Mouse (Mus musculus) gastrocnemius, postnatal 25 days (tissue): ENCODE measurements around the gene Zfp1. TPM values are rescaled to one million over a fixed set of nuclear protein-coding genes. Genes with fewer than 3 reads are reported as not detected.
A peak's percentile ranks its signal among the peaks of the same experiment; 100 is the strongest.
"Not testable (repeated sequence)": the region's sequence is repeated elsewhere in the genome, so short reads cannot be mapped to it uniquely, and the experiment has no call there.

ENCODE experiments used
- DNase-seq: peaks from one replicate; pipeline ENCODE4 v3.0.0; 2022
- total RNA-seq, 2 experiments: library from RNA; stranded (reverse); gene quantifications; 1 replicate in 1 of 2; 2 replicates in 1 of 2; pipeline ENCODE4 v1.2.3; 2021

Gene Zfp1
- total RNA-seq, 2 experiments from 2014 or later, result 5.3 to 6.8 TPM

DNA sequence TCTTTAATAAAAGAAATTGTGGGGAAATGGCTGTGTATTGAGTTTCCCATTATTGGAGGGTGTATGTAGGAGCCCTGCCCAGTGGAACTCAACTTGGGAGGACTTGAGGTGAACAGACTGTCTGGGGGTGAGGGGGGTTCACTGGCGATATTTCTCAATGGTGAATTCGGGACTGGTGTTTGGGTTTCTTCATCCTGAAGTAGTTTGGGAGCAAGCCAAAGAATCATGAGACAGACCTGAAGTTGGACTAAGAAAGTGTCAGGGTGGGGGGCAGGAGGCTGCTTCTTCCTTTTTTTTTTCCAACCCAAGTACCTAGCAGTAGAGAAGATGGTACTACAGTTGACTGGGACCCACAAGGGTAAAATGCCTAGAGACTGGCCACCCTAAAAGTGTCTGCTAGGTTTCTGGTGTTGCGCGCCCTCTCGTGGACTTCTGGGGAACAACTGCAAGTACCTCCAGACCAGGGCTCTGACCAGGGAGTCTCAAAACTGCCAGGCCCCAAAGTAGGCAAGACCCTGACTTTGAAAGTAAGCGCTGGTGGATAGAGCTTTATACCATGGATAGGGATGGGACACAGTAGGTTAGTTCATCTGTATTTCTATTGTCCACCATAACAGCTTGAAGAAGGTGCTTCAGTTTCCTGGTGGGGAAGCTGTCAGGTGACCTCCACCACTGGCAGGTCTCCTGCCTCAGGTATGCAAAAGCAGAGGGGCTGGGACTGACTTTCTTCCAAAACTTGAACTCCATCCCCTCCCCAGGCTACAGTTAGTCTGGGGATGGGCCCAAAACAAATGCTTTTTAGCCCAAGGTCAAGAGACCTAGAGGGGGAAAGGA, 17.3 kb upstream of the Zfp1 start:
- DNase-seq, result peak; percentile 61

- DNase-seq, result no peak
Measured at GRCm38 (mm10) chr8:111626528-111626820, 16.7 kb upstream of the Zfp1 start.

DNA sequence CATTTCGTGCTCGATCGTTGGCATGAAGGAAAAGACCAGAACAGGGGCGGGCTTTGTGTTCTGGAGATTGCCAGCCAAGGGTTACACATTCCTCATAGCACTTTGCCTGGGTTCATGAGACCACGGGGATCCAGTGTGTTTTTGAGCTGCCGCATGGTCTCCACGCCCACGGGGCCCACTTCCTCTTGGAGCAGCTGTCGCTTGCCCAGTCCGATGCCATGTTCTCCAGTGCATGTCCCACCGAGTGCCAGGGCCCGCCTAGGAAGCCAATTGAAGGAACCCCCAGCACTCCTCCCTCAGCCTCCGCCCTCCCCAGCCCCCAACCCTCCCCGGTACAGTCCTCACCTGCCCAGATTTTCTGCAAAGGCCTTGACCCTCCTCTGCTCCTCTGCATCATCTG, 16.3 kb upstream of the Zfp1 start:
- DNase-seq, result no peak

DNA sequence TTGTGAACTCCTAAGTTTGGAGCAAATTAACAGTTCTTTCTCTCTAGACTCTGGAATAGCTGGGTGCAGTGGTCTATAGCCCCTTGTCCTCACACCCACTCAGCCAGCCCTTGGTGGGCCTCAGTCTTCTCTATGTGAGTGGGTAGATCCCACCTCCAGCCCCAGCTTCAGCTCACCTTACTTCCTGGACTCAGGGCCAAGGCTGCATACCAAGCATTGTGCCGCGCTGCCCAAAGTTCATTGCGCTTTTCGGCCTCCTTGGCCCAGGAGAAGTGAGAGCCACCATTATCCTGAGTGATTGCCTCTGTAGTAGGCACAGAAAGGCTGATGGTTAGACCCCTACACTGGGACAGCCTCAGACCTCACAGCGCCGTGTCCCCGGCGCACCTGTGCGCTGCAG, 15.3 kb upstream of the Zfp1 start:
- DNase-seq, result no peak

DNA sequence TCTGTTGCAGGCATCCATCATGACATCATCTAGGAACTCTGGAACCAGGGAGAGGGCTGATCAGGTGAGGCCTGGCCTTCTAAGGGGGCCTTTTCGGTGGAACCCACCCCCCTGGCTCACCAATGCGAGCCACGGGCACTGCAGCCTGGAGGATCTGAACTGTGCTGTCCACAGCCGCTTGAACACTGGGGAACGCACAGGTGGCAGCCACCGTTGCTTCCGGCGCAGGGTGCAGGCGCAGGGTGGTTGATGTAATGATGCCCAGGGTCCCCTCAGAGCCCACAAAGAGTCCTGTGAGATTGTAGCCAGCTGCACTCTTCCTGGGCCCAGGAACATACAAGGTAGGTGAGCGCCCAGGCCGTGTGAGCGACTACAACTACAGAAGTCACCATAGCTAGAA, 14.8 kb upstream of the Zfp1 start:
- no peak for DNase-seq

DNA sequence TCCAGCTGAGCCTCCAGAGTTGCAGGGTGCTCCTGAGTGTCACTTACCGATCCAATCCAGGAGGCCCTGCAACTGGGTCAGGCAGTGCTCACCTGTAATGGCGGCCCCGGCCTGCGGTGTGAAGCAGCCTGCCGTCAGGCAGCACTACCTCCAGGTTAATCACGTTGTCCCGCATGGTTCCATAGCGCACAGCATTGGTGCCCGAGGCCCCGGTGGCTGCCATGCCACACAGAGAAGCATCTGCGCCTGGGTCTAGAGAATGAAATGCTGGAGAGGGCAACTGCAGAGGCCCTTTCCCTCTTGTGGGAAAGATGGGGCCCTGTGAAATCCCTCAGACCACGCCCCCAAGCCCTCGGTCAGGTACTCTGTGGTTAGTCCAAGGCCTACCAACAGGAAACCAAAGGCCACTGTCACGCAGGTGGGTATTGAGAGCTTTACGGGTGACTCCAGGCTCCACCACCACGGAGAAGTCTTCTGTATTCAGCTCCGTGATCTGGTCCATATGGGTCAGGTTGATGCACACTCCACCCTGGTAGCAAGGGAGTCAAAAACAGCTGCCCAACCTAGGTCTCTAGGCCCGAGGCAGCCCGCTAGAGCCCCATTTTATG, 14.2 kb upstream of the Zfp1 start:
- DNase-seq, result no peak

DNA sequence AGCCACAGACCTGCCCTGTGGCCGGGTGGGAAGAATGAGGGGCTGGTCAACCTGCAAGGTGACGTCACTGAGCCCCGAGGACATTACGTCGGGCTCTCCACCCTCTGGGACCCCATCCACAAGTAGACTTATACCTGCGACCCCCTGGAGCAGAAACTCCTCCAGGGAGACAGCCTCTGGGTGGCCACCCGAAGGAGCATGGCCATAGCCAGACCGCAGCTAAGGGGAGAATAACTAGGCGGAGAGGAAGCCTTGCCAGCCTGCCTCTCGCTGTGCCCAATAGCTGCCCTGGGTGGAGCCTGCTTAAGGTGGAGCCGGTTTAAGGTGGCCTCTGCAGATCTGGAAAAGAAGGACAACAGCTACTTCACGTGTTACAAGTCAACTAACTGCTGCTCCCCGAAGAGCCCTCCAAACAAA, 13.1 kb upstream of the Zfp1 start, which contains the start of gene Ldhd:
Ldhd (minus strand) TSS at position 270 of the 417 bp plus-strand sequence.
- DNase-seq, result peak; percentile 72

GRCm38 (mm10) chr8:111631589-111631988, 11.6 kb upstream of the Zfp1 start:
- DNase-seq, result no peak

DNA sequence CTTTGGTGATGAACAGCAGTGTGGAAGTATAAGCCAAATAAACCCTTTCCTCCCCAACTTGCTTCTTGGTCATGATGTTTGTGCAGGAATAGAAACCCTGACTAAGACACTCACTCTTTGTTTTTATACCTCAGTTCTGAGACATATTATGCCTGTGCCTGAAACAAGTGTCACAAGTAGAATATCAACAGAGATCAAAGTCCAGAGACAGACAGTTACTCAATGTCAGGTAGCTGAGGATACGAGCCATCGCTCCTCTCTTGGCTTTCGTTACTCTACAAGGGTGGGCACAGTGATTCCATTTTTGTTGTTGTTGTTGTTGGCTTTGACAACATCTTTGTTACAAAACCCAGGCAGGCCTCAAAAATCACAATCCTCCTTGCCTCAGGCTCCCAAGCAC, 10.2 kb upstream of the Zfp1 start:
- no peak for DNase-seq

DNA sequence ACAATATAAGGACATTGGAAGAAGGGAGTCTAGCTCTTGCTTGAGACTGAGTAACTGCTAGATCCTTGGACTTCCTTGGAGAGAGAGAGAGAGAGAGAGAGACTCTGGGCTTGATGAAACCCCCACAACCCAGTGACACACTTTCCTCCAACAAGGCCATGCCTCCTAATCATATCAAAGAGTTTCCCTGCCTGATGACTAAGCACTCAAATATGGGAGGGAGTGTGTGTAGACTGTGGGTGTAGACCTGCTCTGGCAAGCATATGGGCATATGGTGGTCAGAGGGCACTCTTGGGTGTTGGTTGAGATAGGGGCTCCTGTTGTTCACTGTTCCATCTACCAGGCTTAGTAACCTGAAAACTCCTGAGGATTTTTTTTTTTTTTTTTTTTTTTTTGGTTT, 5.1 kb upstream of the Zfp1 start:
- no peak for DNase-seq

- no peak for DNase-seq
Measured at GRCm38 (mm10) chr8:111641064-111641463, 2.1 kb upstream of the Zfp1 start.

GRCm38 (mm10) chr8:111642496-111642895, 705 bp upstream of the Zfp1 start:
- DNase-seq, result no peak

- no peak for DNase-seq
Measured at GRCm38 (mm10) chr8:111642939-111643263, 300 bp upstream of the Zfp1 start.

GRCm38 (mm10) chr8:111644286-111645051, 1.3 kb downstream of the Zfp1 start:
- not testable (repeated sequence) for DNase-seq

DNA sequence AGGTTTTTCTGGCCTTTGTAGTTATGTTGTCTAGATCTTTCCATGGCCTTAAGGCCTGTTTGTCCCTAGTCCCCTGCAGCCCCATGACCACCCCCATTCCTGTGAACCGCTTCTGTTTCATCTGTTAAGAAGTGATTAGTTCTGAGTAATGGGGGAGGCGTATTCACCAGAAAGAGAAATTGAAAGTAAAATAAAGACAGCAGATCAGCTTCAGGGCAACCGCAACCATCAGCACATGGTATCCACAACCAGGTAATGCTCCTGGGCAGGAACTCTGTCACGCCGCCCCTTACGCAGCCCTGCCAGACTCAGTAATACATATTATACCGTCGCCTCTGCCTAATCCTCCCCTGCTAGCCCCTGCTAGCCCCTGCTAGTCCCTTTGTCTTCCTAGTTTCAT, 2.5 kb downstream of the Zfp1 start:
- no peak for DNase-seq

DNA sequence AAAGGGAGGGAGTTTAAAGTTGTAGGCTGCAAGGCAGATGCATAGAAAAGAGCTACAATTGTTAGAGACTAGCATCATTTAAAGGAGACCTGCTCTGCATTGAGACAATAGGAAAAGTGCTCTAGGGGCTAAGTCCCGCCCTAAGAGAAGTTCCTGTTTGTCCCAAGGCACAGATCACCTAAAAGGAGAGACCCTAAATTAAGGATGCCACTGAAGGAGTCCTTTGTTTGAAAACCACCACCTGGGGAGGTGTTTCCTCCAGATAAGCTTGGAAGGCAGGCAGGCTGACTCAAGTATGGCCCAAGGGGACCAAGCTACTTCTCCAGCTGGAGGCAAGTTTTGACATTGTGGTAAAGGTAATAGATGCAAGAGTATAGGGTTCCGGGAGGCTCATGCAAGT, 5.6 kb downstream of the Zfp1 start:
- DNase-seq, result no peak

DNA sequence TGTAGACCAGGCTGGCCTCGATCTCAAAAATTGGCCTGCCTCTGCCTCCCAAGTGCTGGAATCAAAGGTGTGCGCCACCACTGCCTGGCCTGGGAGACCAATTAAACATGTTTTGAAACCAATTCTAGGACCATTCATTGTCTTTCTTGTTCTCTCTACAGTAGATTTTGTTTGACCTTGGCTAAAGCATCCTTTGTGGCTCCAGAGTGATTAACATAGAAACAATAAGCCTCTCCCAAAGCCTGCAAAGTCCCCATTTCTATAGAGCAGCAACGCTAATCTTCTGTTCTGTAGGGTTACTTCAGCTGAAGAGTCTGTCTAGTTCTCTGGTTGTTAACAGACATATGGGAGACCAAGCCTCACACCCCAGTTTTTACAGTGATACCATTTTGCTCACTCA, 7.5 kb downstream of the Zfp1 start:
- no peak for DNase-seq

DNA sequence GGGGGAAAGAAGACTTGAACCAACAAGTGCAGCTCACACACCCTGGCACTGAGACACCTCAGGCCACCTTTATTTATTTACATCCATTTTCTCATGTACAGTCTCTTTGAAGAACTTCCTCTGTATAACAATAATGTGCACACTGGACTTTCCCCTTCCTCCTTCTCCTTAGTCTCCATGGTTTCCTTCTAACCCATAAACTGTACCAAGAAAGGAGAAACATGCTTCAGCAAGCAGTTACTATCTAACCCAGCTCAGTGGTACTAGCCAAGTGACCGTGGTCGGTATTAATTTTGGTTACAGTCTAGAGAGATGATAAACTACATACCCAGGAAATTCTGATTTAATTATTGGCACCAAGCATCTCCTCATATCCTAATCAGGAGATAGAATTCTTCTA, 10.3 kb downstream of the Zfp1 start:
- no peak for DNase-seq

GRCm38 (mm10) chr8:111657312-111657854, 14.2 kb downstream of the Zfp1 start:
- no peak for DNase-seq

- DNase-seq, result no peak
Measured at GRCm38 (mm10) chr8:111658819-111659423, 15.7 kb downstream of the Zfp1 start.

DNA sequence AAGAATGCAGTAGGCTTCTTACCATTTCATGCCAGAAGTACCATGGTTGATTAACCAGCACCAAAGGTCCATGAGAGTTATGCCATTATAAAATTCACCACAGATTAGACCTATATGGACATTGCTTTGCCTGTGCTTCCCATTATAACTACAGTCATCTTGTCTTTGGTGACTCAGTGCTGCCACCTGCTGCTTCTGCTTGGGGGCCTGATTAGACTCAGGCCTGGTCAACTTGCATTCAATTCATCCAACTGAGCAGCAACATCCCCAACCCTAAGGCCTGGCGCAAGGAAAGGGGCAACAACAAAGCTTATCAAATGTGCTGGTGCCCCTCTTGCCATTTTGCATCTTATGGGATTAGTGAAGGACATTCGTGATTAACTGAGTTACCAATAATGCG, 19.3 kb downstream of the Zfp1 start:
- DNase-seq, result peak; percentile 46

GRCm38 (mm10) chr8:111666751-111667150, 23.6 kb downstream of the Zfp1 start:
- DNase-seq, result no peak

GRCm38 (mm10) chr8:111676237-111676636, 33.0 kb downstream of the Zfp1 start:
- DNase-seq, result no peak
